Mouse (Mus musculus) bone marrow, adult 2 months (tissue): ENCODE measurements around the gene Ube2d3.

Experiments used
- CTCF ChIP-seq: fragments of 200-500 bp; IDR thresholded peaks from 2 replicates; pipeline ENCODE4 v1.5.1; 2011; ENCODE audit warnings: low read length, control low read depth; ENCODE audit not compliant: control insufficient read depth, insufficient read depth
- POLR2A ChIP-seq: fragments of 200-500 bp; IDR thresholded peaks from 2 replicates; pipeline ENCODE4 v1.6.1; 2011; ENCODE audit warnings: low read depth, mild to moderate bottlenecking, control low read depth, low read length, borderline replicate concordance; ENCODE audit not compliant: control insufficient read depth

DNA sequence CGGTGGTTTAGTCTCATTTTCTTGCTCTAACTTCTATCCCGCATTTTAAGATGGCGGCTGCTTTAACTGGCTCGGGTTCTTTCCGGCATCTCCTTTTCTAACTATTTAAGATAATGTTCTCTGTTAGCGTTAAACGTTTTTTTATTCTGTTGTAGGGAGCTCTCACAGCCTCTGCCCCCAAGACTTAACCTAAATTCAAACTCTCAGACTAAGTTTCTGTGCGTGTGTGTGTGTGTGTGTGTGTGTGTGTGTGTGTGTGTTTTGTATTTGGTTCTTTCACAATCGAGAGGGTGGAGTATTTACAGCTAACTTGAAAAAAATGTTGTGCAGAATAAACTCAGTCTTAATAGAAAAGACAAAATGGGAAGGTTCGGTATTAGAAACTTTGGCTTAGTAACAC, 2.7 kb downstream of the Ube2d3 start:
- no peak for TF ChIP-seq CTCF
- no peak for TF ChIP-seq POLR2A
